21 mouse cellular contexts compared by ENCODE assay signal in genomic region chr8:120017786-120018185, GRCm38 (mm10).
"Had no signal": no experiment of that assay in that cellular context is flagged by ENCODE, and none has a peak within 500 bp of the region (broad histone marks: within the 10 kb centered on the region; RNA-seq: fewer than 3 reads in every experiment).

No protein-coding gene starts in this region.

- H3K4me1 ChIP-seq: liver, embryonic 15.5 days; neural tube, embryonic 12.5 days had no signal

- ATAC-seq: intestine, postnatal 0 days had no signal

- H3K9me3 ChIP-seq: liver, embryonic 15.5 days; lung, embryonic 15.5 days; neural tube, embryonic 12.5 days; neural tube, embryonic 15.5 days had no signal

- H3K27me3 ChIP-seq: lung, embryonic 15.5 days; neural tube, embryonic 15.5 days had no signal

- H3K4me2 ChIP-seq: liver, embryonic 11.5 days; liver, embryonic 15.5 days; lung, embryonic 15.5 days; midbrain, embryonic 11.5 days; neural tube, embryonic 12.5 days; neural tube, embryonic 15.5 days had no signal

- H3K4me3 ChIP-seq: left cerebral cortex, adult 2 months; liver, embryonic 15.5 days; lung, embryonic 15.5 days; megakaryocyte, embryonic 14.5 days; neural tube, embryonic 12.5 days; neural tube, embryonic 15.5 days had no signal

- DNase-seq: layer of hippocampus, postnatal 36 days; lung, adult 18-20 months; lung, postnatal 10 days; lung, postnatal 36 days; midbrain, embryonic 14.5 days; right cerebral cortex, adult 18-20 months; right cerebral cortex, postnatal 14 days; right cerebral cortex, postnatal 4 days; thymus, adult 2 months; thymus, postnatal 14 days; thymus, postnatal 4 days had no signal

- H3K36me3 ChIP-seq: liver, embryonic 15.5 days; lung, embryonic 15.5 days; neural tube, embryonic 12.5 days; neural tube, embryonic 15.5 days had no signal

- H3K9ac ChIP-seq: liver, embryonic 15.5 days; lung, embryonic 15.5 days; neural tube, embryonic 12.5 days; neural tube, embryonic 15.5 days had no signal

- H3K27ac ChIP-seq: left cerebral cortex, adult 2 months; liver, embryonic 15.5 days; lung, embryonic 15.5 days; neural tube, embryonic 12.5 days; neural tube, embryonic 15.5 days; stomach, postnatal 0 days had no signal
